Mouse (Mus musculus): ENCODE measurements at regions not wholly inside any gene's neighbourhood (a gene's known extent, or its start where the extent isn't known, plus 50 kb on each side); places are given as distances from the start of the nearest gene placed in this dataset.

- DNase-seq (ENCODE audit: low read depth), result no peak
These were observed 106.2 kb upstream of the Rap2b start for GRCm38 (mm10) chr3:61255232-61255631.

DNA sequence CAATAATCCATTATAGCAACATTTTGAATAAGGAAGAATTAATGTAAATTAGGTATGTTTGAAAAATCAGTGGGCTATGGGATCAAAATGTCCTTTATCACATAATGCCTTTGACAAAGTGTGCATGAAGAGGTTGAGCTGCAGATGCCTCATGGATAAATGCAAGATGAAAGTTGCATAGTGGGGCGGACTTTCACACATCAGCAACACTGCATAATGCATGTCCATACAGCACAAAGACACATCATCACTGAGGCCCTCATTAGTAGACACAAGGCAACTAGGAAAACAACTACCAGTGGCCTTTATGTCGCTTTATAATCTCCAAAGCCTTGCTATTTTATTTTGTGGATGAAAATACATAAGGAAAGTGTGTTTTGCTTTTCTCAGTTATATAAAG, 105.8 kb upstream of the Rap2b start:
- no peak for DNase-seq (ENCODE audit: low read depth)

- peak; percentile 62 for DNase-seq (ENCODE audit: low read depth)
These were observed 92.7 kb upstream of the Rap2b start for GRCm38 (mm10) chr3:61268453-61269335.

DNA sequence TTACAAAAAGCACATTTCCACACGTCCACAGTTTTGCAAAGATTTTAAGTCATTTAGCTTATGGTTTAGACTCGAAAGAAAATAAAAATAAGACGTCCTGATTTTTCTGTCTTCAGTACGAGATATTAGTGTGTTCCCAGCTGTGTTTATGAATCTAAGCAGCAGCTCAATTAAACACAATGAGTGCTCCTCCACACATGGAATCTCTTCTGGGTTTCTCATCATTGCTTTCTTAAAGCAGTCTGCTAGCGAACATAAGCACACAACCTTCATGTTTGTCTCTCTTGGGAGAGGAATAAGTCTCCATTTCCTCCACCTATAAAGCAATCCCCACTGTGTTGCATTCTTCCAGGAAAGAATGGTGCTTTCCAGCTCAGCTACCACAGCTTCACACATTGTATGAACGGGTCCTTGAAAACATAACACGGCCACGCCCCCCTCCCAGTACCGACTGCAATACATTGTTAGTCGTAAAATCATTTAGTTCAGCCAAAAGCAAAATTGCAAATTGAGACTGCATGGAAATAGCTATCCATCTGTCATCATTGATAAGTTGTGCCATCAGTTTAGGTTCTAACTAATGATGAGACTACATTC, 75.4 kb upstream of the Rap2b start:
- no peak for DNase-seq (ENCODE audit: low read depth)

DNA sequence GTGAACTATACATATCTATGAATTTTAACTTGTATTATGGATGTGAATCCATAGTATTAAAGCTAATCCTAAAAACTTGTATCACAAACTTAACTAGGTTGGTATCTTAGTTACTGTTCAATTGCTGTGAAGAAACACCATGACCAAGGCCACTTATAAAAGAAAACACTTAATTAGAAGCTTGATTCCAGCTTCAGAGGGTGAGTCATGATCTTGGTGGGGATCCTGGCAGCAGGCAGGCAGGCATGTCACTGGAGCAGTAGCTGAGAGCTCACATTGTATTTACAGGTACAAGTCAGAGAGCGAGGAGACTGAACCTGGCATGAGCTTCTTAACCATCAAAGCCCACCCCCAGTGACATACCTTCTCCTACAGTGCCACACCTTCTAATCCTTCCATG, 73.2 kb upstream of the Rap2b start:
- no peak for DNase-seq (ENCODE audit: low read depth)

- peak; percentile 71 for DNase-seq (ENCODE audit: low read depth)
These were observed 66.6 kb upstream of the Rap2b start for GRCm38 (mm10) chr3:61294855-61295254.

DNA sequence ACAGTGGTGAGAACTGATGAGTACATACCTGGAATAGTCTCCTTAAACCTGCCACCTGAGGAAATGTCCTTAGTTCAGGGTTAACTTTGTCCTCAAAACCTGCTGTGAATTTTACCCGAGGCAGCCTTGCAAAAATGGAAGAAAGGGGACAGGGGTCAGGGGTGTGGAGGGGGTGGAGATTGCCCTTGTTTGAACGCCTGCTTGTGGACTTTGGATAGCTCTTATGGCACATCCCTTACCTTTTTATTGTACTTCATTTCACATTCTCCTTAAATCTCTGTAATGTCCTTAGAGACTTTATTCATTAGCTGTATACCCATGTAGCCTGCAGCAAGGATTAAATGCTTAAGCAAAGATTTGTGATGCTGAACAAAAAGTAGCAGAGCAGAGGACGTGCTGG, 64.1 kb upstream of the Rap2b start:
- no peak for DNase-seq (ENCODE audit: low read depth)

DNA sequence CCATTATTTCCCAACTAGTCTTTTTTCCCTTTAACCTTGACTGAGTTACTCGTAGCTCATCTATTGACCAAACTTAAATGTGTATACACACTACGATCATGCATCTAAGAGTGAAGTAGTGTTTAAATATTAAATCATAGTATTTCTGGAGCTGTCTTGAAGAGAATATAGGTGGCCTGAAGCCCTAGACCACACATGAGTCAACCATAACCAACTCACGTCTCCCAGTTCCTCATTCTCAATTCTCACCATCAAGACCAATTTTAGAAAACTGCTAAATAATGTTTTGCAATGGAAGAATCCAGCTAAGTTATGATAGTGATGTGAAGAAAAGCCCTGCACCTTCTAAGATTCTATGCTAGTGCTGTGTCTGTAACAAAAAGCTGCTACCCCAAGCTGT, 59.2 kb upstream of the Rap2b start:
- DNase-seq (ENCODE audit: low read depth), result peak; percentile 43

GRCm38 (mm10) chr3:61303485-61303884, 58.0 kb upstream of the Rap2b start:
- no peak for DNase-seq (ENCODE audit: low read depth)

DNA sequence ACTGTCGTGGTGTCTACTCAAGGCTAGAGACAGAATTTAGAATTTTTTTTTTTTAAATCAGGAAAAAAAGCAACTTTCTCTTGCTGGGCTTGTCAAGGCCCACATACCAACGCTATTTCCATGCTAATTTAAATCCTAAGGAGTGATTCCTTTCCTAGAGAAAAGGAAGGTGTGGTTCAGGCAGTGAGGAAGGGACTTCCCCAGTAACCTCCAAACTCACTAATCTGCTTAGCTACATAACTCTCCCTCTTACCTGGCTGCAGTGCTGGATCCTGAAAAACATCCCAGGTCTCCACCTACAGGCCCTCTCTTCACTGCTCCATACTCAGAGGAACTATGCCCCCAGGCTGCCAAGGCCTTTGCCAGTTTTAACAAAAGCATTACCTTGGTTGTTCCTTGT, 55.1 kb upstream of the Rap2b start:
- no peak for DNase-seq (ENCODE audit: low read depth)

- DNase-seq (ENCODE audit: low read depth), result no peak
These were observed 52.7 kb upstream of the Rap2b start for GRCm38 (mm10) chr3:61308764-61309163.

GRCm38 (mm10) chr3:61309197-61309596, 52.2 kb upstream of the Rap2b start:
- no peak for DNase-seq (ENCODE audit: low read depth)
